Mouse (Mus musculus): ENCODE measurements at regions not wholly inside any gene's neighbourhood (a gene's known extent, or its start where the extent isn't known, plus 50 kb on each side); places are given as distances from the start of the nearest gene placed in this dataset.

GRCm38 (mm10) chr5:136625176-136625991 is 58.1 kb upstream of the Cux1 start:
- TF ChIP-seq CTCF (IDR thresholded peaks at IDR 0.05; ENCODE audit: insufficient read depth, low read depth, low read length) (no peak), POLR2A (IDR thresholded peaks at IDR 0.05; ENCODE audit: insufficient read depth, low read depth, low read length) (no peak)
